Mouse (Mus musculus) limb, embryonic 13.5 days (tissue): ENCODE data around the gene Btbd6. TPM values are rescaled to one million over a fixed set of nuclear protein-coding genes. Genes with fewer than 3 reads are reported as not detected.

Experiments
- polyA plus RNA-seq: library from polyadenylated mRNA; unstranded; fragments of >200 nt; fragmentation: Nextera tagmentation; extraction: Ambion mirVana; gene quantifications from 2 replicates; pipeline ENCODE4 v1.2.1, GENCODE M21; 2015

The Btbd6 gene
- polyA plus RNA-seq, 1 experiment from 2014 or later, result 27.5 TPM

Other genes starting within 250 kb of the Btbd6 start
- 6.1 and 7.2 TPM in 2 replicates for gene Pld4, start 215.8 kb upstream of the Btbd6 start, polyA plus RNA-seq
- gene Ahnak2, start 173.8 kb upstream of the Btbd6 start, polyA plus RNA-seq, result 0.61 and 0.64 TPM in 2 replicates
- 7.9 and 8.8 TPM in 2 replicates for gene Clba1, start 167.5 kb upstream of the Btbd6 start, polyA plus RNA-seq
- gene Cdca4, start 147.1 kb upstream of the Btbd6 start, polyA plus RNA-seq, result 132 and 134 TPM in 2 replicates
- 0.11 and 0.13 TPM in 2 replicates for gene Gpr132, start 108.3 kb upstream of the Btbd6 start, polyA plus RNA-seq
- gene Jag2, start 46.7 kb upstream of the Btbd6 start, polyA plus RNA-seq, result 5.9 and 7.8 TPM in 2 replicates
- gene Nudt14, start 34.4 kb upstream of the Btbd6 start, polyA plus RNA-seq, result 83.8 and 88.9 TPM in 2 replicates
- gene Brf1, start 24.2 kb downstream of the Btbd6 start, polyA plus RNA-seq, result 71.4 and 74.0 TPM in 2 replicates
- 14.2 and 16.7 TPM in 2 replicates for gene Pacs2, start 38.0 kb downstream of the Btbd6 start, polyA plus RNA-seq
- gene Tex22, start 98.0 kb downstream of the Btbd6 start, polyA plus RNA-seq, result 0.14 TPM in 1 of 2 replicates, not detected in the other
- gene Mta1, start 121.8 kb downstream of the Btbd6 start, polyA plus RNA-seq, result 17.8 and 18.7 TPM in 2 replicates
- 70.0 and 70.4 TPM in 2 replicates for gene Crip2, start 163.8 kb downstream of the Btbd6 start, polyA plus RNA-seq
- 147 and 154 TPM in 2 replicates for gene Crip1, start 169.8 kb downstream of the Btbd6 start, polyA plus RNA-seq
- gene Tedc1, start 179.9 kb downstream of the Btbd6 start, polyA plus RNA-seq, result 35.5 and 36.6 TPM in 2 replicates
- 21.2 and 23.4 TPM in 2 replicates for gene Tmem121, start 209.4 kb downstream of the Btbd6 start, polyA plus RNA-seq